Mouse (Mus musculus) MEL (cell line): ENCODE results near the gene Dlg2. TPM values are rescaled to one million over a fixed set of nuclear protein-coding genes. Genes with fewer than 3 reads are reported as not detected.

Source experiments
- DNase-seq: peaks from one replicate; pipeline ENCODE4 v3.0.0; 2011; ENCODE audit warnings: low read depth, low spot score
- H3K27ac ChIP-seq: 2 replicates; pipeline ENCODE4 v1.5.1; 2012; ENCODE audit warnings: low read depth, mild to moderate bottlenecking, control low read depth, low read length, moderate library complexity; ENCODE audit not compliant: control insufficient read depth
- H3K27me3 ChIP-seq, 2 experiments: fragments of 150-350 bp in 1 of 2; sonication (generic) in 1 of 2; 2 replicates each; pipeline ENCODE4 v1.6.1; 2012; ENCODE audit warnings: low read length in 2 of 2, mild to moderate bottlenecking in 2 of 2, improper control_type of control experiment in 1 of 2, moderate library complexity in 1 of 2; ENCODE audit not compliant: insufficient read depth in 2 of 2, control insufficient read depth in 1 of 2
- H3K36me3 ChIP-seq, 2 experiments: 2 replicates each; pipeline ENCODE4 v1.6.1; 2012 to 2014; ENCODE audit warnings: low read length in 2 of 2, improper control_type of control experiment in 1 of 2, inconsistent platforms in 1 of 2, mild to moderate bottlenecking in 1 of 2; ENCODE audit not compliant: insufficient read depth in 2 of 2, control insufficient read depth in 1 of 2
- H3K4me1 ChIP-seq, 2 experiments: fragments of 150-350 bp in 1 of 2; sonication (generic) in 1 of 2; 2 replicates each; pipeline ENCODE4 v1.6.1; 2012; ENCODE audit warnings: low read length in 2 of 2, improper control_type of control experiment in 1 of 2, mild to moderate bottlenecking in 1 of 2; ENCODE audit not compliant: insufficient read depth in 2 of 2, control insufficient read depth in 1 of 2
- H3K4me3 ChIP-seq, 2 experiments: fragments of 150-350 bp in 1 of 2; sonication (generic) in 1 of 2; 2 replicates each; pipeline ENCODE4 v1.5.1; 2012; ENCODE audit warnings: low read depth in 2 of 2, low read length in 2 of 2, mild to moderate bottlenecking in 2 of 2, moderate library complexity in 2 of 2, control low read depth in 1 of 2, improper control_type of control experiment in 1 of 2; ENCODE audit not compliant: control insufficient read depth in 1 of 2, insufficient read depth in 1 of 2
- H3K79me2 ChIP-seq: 2 replicates; pipeline ENCODE4 v1.6.1; 2012; ENCODE audit warnings: mild to moderate bottlenecking, low read length, moderate library complexity; ENCODE audit not compliant: control insufficient read depth, poor library complexity, insufficient read depth
- H3K9ac ChIP-seq: 2 replicates; pipeline ENCODE4 v1.6.1; 2012; ENCODE audit warnings: low read depth, mild to moderate bottlenecking, control low read depth, low read length, moderate library complexity; ENCODE audit not compliant: control insufficient read depth, poor library complexity, severe bottlenecking
- H3K9me3 ChIP-seq: fragments of 150-350 bp; sonication (generic); replicated peaks from 2 replicates; pipeline ENCODE4 v1.6.1; 2012; ENCODE audit warnings: mild to moderate bottlenecking, low read length, improper control_type of control experiment, moderate library complexity; ENCODE audit not compliant: insufficient read depth
- BHLHE40 ChIP-seq: IDR thresholded peaks from 2 replicates; pipeline ENCODE4 v1.6.1; 2012; ENCODE audit warnings: low read depth, mild to moderate bottlenecking, inconsistent platforms, low read length, improper control_type of control experiment, borderline replicate concordance
- CHD1 ChIP-seq: IDR thresholded peaks from 2 replicates; pipeline ENCODE4 v1.6.1; 2012; ENCODE audit warnings: low read depth, mild to moderate bottlenecking, inconsistent platforms, low read length, improper control_type of control experiment
- ETS1 ChIP-seq: IDR thresholded peaks from 2 replicates; pipeline ENCODE4 v1.6.1; 2012; ENCODE audit warnings: low read depth, mild to moderate bottlenecking, inconsistent platforms, low read length, improper control_type of control experiment, moderate library complexity
- HCFC1 ChIP-seq: IDR thresholded peaks from 2 replicates; pipeline ENCODE4 v1.6.1; 2012; ENCODE audit warnings: low read depth, mild to moderate bottlenecking, inconsistent platforms, low read length, improper control_type of control experiment, moderate library complexity
- KAT2A ChIP-seq: conservative IDR thresholded peaks from 2 replicates; pipeline ENCODE4 v1.6.1; 2012; ENCODE audit warnings: low read depth, low read length, improper control_type of control experiment, inconsistent platforms
- MYB ChIP-seq: IDR thresholded peaks from 2 replicates; pipeline ENCODE4 v1.6.1; 2011; ENCODE audit warnings: mild to moderate bottlenecking, low read depth, low read length, improper control_type of control experiment
- MYC ChIP-seq: IDR thresholded peaks from 2 replicates; pipeline ENCODE4 v1.6.1; 2011; ENCODE audit warnings: low read depth, mild to moderate bottlenecking, low read length, improper control_type of control experiment, moderate library complexity
- NELFE ChIP-seq: IDR thresholded peaks from 2 replicates; pipeline ENCODE4 v1.6.1; 2011; ENCODE audit warnings: low read depth, low read length, improper control_type of control experiment
- NRF1 ChIP-seq: IDR thresholded peaks from 2 replicates; pipeline ENCODE4 v1.6.1; 2014; ENCODE audit warnings: low read depth, mild to moderate bottlenecking, inconsistent platforms, low read length, improper control_type of control experiment, moderate library complexity; ENCODE audit not compliant: poor library complexity, insufficient read depth, severe bottlenecking
- POLR2A ChIP-seq, 2 experiments: IDR thresholded peaks; 2 replicates each; pipeline ENCODE4 v1.6.1; 2011 to 2012; ENCODE audit warnings: low read length in 2 of 2, mild to moderate bottlenecking in 2 of 2, control low read depth in 1 of 2, improper control_type of control experiment in 1 of 2, low read depth in 1 of 2, moderate library complexity in 1 of 2; ENCODE audit not compliant: control insufficient read depth in 1 of 2, insufficient read depth in 1 of 2, poor library complexity in 1 of 2
- POLR2AphosphoS2 ChIP-seq: IDR thresholded peaks from 2 replicates; pipeline ENCODE4 v1.6.1; 2011; ENCODE audit warnings: low read length, improper control_type of control experiment
- RCOR1 ChIP-seq: IDR thresholded peaks from 2 replicates; pipeline ENCODE4 v1.6.1; 2012; ENCODE audit warnings: low read depth, mild to moderate bottlenecking, inconsistent platforms, low read length, improper control_type of control experiment
- SMC3 ChIP-seq: IDR thresholded peaks from 2 replicates; pipeline ENCODE4 v1.6.1; 2011; ENCODE audit warnings: low read depth, low read length, improper control_type of control experiment
- TBP ChIP-seq: IDR thresholded peaks from 2 replicates; pipeline ENCODE4 v1.8.0; 2011; ENCODE audit warnings: low read depth, low read length, improper control_type of control experiment
- USF1 ChIP-seq: IDR thresholded peaks from 2 replicates; pipeline ENCODE4 v1.6.1; 2014; ENCODE audit warnings: low read depth, mild to moderate bottlenecking, inconsistent platforms, low read length, improper control_type of control experiment, moderate library complexity
- ZC3H11A ChIP-seq: IDR thresholded peaks from 2 replicates; pipeline ENCODE4 v1.6.1; 2012; ENCODE audit warnings: low read depth, mild to moderate bottlenecking, inconsistent platforms, low read length, improper control_type of control experiment
- ZKSCAN1 ChIP-seq: IDR thresholded peaks from 2 replicates; pipeline ENCODE4 v1.6.1; 2012; ENCODE audit warnings: low read depth, mild to moderate bottlenecking, inconsistent platforms, low read length, improper control_type of control experiment, moderate library complexity
- polyA plus RNA-seq, 2 experiments: library from polyadenylated mRNA; stranded (reverse) in 1 of 2; unstranded in 1 of 2; fragments of >175 nt in 1 of 2; fragments of >200 nt in 1 of 2; gene quantifications; 2 replicates each; pipeline versions ENCODE4 v1.2.1 to v1.2.4; 2012; ENCODE audit warnings: low replicate concordance in 2 of 2, low read depth in 1 of 2; ENCODE audit not compliant: insufficient read length in 2 of 2, insufficient read depth in 1 of 2, missing spikeins in 1 of 2
- total RNA-seq: library from RNA; depleted of rRNA; stranded (reverse); fragments of 300-350 nt; gene quantifications from 2 replicates; pipeline ENCODE4 v1.2.3, GENCODE M21; 2012

Dlg2 gene
- total and polyA plus RNA-seq, 3 experiments = 0.04 TPM; not detected in 2

DNA sequence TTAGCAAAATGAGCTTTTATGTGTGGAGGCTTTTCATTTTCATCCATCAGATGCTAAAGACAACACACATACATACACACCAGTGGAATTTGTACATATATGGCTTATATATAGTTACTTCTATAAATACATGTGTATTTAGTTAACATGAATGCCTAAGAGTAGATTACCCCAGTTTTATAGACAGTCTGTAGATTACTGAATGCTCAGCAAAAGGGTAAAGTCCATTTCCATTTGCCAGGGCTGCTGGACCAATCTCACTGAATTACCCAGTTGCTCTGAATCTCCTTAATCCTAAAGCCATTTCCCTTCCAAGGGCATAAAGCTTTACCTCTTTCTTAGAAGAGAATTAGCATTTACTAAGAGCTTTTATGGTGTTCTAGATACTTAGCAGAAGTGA is 1744.1 kb downstream of the Dlg2 start:
- H3K9ac ChIP-seq = no peak overlapping the region
- no peak for DNase-seq
- TF ChIP-seq POLR2AphosphoS2 = no peak
- no peak for TF ChIP-seq SMC3
- no peak for TF ChIP-seq MYB
- no peak for TF ChIP-seq NRF1
- TF ChIP-seq MYC = no peak
- no peak for TF ChIP-seq RCOR1
- no peak for TF ChIP-seq ETS1
- H3K27ac ChIP-seq = no peak overlapping the region
- H3K4me3 ChIP-seq = no peak overlapping the region
- H3K27me3 ChIP-seq = no peaks in the 10 kb centered on the region
- no peaks in the 10 kb centered on the region for H3K79me2 ChIP-seq
- no peaks in the 10 kb centered on the region for H3K4me1 ChIP-seq
- no peaks in the 10 kb centered on the region for H3K9me3 ChIP-seq
- H3K36me3 ChIP-seq = no peaks in the 10 kb centered on the region

DNA sequence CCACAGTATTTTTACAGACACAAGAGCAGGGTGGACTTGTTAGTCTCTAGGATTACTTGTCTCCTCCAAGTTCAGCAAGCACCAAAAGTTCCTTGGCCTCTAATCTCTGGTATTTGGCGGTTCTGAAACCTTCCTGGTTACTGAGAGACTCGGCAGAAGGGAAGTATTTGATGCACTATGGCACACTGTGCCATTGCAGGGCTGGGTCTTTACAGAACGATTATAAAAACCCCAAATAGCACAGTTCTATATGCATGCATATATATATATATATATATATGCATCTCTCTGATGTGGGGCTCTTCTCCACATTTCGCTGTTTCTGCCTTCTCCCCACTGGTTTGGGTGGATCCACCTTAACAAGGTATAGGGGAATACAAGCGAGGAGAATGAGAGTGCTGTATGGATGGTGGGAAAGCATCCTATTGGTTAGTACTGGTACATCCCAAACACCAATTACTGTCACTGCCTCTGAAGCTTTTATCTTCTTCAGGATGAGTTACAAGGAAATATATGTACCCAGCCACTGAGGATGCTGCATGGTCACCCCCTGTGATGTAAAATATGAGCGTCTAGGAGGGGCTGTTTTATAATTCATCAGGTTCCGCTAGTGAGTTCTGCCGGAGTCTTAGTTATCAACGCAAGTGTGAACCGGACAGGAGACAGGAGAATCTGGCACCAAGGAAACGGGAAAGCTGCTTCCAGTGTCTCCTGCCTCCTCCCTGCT is 1758.2 kb downstream of the Dlg2 start:
- Histone ChIP-seq H3K9ac (no peak overlapping the region), H3K9me3 (no peaks in the 10 kb centered on the region)
- no peak for TF ChIP-seq CHD1
- no peak for TF ChIP-seq USF1
- TF ChIP-seq HCFC1 = no peak
- no peak for TF ChIP-seq POLR2AphosphoS2
- TF ChIP-seq TBP = no peak
- no peak for TF ChIP-seq NRF1
- TF ChIP-seq RCOR1 = no peak
- TF ChIP-seq POLR2A (IDR thresholded peaks at IDR 0.05; ENCODE audit: control insufficient read depth in 1 of 2, insufficient read depth in 1 of 2, low read depth in 1 of 2, low read length in 2 of 2, poor library complexity in 1 of 2) = no peak
- TF ChIP-seq NELFE = no peak
- TF ChIP-seq ZKSCAN1 = no peak
- TF ChIP-seq ZC3H11A = no peak
- TF ChIP-seq KAT2A = no peak
- TF ChIP-seq MYB = no peak
- no peak for TF ChIP-seq BHLHE40

More for the DNA sequence above, 1758.2 kb downstream of the Dlg2 start:
- H3K27ac ChIP-seq = no peak overlapping the region
- H3K36me3 ChIP-seq = no peaks in the 10 kb centered on the region
- no peak overlapping the region for H3K4me3 ChIP-seq
- H3K79me2 ChIP-seq = no peaks in the 10 kb centered on the region
- H3K27me3 ChIP-seq = no peaks in the 10 kb centered on the region
- DNase-seq = no peak
- no peaks in the 10 kb centered on the region for H3K4me1 ChIP-seq
